Mouse (Mus musculus): ENCODE measurements around the gene Nudt14.

DNA sequence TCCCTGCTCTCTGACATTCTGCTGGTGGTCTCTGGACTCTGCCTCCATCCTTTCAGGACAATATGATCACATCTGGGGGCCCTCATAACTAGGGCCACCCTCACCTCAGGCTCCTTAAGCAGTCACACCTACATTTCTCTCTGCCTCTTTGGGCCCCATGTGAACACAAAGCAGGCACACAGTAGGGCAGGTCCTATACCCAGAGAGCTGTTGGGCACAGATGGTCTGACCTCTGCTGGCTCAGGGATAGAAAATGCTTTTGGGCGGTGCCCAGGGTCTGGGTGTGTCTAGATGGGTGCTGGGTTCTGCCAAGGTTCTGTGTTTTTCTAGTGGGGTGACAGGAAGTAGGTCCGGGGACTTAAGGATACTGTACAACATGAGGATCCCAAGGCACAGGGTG, 1.7 kb upstream of the Nudt14 start:
- TF ChIP-seq CTCF (IDR thresholded peaks at IDR 0.05; ENCODE audit: low read depth, low read length), result no peak
- TF ChIP-seq POLR2A (IDR thresholded peaks at IDR 0.05; ENCODE audit: extremely low read depth, insufficient read depth, low read length), result no peak
